Mouse (Mus musculus) cerebellum, postnatal 14 days (tissue): ENCODE measurements at regions not wholly inside any gene's neighbourhood (a gene's known extent, or its start where the extent isn't known, plus 50 kb on each side); places are given as distances from the start of the nearest gene placed in this dataset.
A peak's percentile ranks its signal among the peaks of the same experiment; 100 is the strongest.

ENCODE experiments used
- DNase-seq, 2 experiments: peaks; one replicate each; pipeline ENCODE4 v3.0.0; 2021; ENCODE audit warnings: mixed read lengths in 2 of 2

GRCm38 (mm10) chr19:21144659-21145283 is 127.3 kb upstream of the Zfand5 start:
- DNase-seq: no peak

- DNase-seq: peak in 1 of 2 experiments; percentile 52
Observed at GRCm38 (mm10) chr19:21143970-21144595, 128.0 kb upstream of the Zfand5 start.

DNA sequence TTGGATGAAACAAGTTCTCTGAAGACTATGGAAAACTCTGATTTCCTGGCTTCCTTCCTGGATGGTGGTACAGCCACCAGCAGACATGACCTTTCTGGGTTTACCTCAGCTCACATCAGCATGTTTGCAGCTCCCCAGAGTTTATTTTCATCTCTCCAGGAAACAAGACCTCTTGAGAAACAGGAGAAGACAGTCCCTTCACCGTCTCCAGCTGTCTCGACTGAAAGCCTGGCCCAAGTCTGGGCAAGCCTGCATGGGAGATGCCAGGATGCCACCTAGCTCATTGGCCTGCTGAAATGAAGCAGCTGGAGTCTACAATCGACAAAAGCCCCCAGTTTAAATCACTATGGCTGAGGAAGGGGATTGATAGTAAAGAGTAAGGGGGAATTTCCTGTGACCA is 131.6 kb upstream of the Zfand5 start:
- no peak for DNase-seq

GRCm38 (mm10) chr19:21138998-21139495 is 133.0 kb upstream of the Zfand5 start:
- no peak for DNase-seq

- DNase-seq: peak; percentile 65 to 81
Observed at GRCm38 (mm10) chr19:21136756-21137155, 135.3 kb upstream of the Zfand5 start.

DNA sequence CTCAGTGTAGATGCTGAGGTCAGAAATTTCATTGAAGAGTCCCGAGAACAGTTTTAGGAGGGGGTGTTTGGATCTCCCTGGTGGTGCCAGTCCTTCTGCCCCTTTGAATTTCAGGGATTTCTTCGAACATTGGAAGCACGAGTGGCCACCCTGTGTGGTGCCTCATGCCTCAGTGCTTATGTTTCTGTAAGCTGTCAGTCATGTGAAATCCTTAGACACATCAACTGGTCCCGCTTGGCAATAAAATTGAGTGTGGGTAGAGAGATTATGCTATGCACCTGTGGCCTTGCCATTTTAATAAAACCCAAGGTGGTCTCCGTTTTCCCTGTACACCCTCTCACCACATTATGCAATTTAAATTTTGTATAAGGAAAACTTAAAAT is 136.1 kb upstream of the Zfand5 start:
- DNase-seq: peak; percentile 79 to 90

DNA sequence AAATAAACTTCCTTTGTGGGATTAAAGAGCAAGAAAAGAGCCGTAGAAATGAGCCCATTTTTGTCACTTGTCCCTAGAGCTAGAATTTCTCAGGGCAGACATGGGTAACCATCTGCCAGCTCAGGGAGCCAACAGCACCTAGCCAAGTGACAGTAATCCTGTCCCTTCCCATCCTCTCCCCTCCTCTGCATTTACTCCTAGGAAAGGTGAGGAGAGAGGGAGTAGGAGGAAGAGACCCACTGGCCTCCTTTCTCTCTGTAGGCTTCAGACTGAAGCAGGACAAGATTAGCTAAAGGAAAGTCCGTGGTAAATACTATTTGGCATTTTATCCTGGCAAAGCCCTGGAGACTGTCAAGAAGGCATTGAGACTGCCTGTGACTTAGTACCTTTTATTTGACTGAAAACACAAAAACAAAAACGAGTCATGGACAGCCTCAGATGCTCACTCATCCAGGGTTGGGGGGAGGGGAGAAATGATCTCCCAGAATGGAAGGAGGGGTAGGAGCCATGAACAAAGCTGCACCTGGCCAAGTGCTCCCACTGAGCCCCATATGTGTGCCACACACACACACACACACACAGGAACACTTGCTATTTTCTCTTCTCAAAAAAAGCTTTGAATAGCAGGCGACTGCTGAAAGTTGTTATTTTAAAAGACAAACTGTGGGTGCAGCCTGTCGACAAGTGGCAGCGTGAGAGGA is 136.6 kb upstream of the Zfand5 start:
- DNase-seq: peak; percentile 93

GRCm38 (mm10) chr19:21129653-21130052 is 142.4 kb upstream of the Zfand5 start:
- no peak for DNase-seq

DNA sequence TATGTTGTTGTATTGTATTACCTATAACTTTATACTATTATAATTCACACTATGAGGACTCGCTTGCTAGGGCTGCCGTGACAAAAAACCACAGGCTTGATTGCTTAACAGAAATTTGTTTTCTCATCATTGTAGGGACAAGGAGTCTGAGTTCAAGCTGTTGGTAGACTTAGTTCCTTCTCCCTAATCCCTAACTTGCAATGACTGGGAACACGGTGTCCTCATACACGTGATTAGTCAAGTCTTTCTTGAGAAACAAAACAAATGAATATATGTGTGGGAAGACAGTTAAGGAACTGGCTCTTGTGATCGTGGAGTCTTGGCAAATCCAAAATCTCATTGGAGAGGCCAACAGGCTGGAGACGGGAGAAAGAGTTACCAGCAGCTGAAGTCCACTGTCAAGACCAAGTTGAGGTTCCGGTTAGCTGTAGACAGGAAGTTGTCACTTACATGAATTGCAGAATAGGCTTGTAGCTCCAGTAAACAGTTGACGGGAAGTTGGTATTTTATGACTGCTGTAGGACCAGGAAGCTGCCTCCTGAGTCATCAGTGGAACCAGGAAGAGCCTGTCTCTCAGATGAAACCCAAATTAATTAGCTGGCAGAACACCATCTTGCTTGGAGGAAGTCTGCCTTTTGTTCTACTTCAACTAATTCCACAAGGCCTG is 144.9 kb upstream of the Zfand5 start:
- DNase-seq: no peak

DNA sequence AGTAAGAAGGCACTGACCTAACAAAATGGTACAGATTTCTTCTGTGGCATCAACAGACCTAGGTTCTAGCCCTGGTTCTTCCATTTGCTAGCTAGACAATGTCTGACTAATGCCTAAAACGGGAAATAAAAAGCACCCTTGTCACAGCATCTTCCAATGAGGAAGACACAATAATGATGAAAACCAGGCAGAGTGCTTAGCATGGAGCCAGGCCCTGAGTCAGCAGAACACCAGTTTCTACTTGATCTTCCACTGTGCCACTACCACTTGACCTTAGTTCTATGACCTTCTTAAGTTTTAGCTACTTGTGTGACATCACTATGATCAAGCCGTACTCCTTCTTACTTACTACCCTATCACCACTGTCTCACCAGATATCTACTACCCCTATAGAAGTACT is 145.4 kb upstream of the Zfand5 start:
- DNase-seq: no peak

DNA sequence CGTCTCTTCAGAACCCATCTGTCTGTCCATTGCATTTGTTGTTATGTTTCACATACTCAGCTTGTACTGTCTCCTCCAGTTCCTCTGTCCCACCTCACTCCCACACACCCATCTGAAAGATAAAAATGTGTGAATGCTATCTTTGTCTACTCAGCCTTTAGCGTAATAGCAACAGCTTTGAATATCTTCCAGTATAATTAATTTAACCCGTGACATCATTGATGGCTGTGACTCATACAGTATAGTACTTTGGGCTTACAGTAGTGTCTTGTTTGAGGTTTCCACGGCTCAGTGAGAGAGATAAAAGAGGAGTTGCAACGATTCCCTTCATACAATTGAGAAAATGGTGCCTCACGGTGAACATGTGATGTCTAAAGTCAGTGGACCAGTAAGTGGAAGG is 152.6 kb upstream of the Zfand5 start:
- no peak for DNase-seq

- DNase-seq: no peak
Observed at GRCm38 (mm10) chr19:21118782-21119181, 153.3 kb upstream of the Zfand5 start.

GRCm38 (mm10) chr19:21115693-21116092 is 156.4 kb upstream of the Zfand5 start:
- no peak for DNase-seq

- DNase-seq: no peak
Observed at GRCm38 (mm10) chr19:21111836-21112235, 157.8 kb upstream of the Tmc1 start.

DNA sequence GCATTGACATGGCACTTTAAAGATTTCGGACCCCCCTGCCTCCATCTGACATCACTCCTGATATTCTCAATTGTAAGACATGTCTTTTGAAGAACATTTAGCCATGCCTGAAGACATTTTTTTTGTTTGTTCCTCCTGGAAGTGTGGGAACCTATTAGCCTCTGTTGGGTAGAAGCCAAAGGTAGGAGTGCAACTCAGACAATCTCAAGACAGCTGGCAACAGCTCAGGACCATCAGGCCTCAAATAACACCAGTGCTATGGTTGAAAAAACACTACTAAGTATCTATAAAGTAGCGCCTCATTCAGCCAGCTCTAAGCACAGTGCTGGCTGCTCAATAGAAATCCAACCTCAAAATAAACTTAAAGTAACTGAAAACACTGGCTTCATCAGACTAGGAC is 154.3 kb upstream of the Tmc1 start:
- no peak for DNase-seq

DNA sequence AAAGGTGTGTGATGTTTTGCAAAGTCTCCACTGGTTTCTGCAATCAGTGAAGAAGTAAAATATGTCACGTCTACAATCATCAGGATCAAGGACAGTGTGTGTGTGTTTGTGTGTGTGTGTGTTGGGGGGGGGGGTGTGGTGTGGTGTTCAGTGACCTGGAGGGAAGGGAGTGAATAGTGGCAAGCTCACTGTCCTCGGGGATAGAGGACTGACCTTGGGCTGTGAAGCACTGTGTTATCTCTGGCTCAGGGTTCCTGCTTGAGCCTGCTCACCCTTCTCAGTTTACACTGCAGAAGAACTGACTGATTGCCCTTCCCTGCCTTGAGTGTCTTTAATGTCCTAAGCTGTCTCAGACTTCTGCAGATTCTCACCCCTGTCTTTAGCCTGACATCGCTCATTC is 153.7 kb upstream of the Tmc1 start:
- DNase-seq: no peak

- no peak for DNase-seq
Observed at GRCm38 (mm10) chr19:21107275-21107674, 153.3 kb upstream of the Tmc1 start.

- no peak for DNase-seq
Observed at GRCm38 (mm10) chr19:21106766-21107165, 152.8 kb upstream of the Tmc1 start.

DNA sequence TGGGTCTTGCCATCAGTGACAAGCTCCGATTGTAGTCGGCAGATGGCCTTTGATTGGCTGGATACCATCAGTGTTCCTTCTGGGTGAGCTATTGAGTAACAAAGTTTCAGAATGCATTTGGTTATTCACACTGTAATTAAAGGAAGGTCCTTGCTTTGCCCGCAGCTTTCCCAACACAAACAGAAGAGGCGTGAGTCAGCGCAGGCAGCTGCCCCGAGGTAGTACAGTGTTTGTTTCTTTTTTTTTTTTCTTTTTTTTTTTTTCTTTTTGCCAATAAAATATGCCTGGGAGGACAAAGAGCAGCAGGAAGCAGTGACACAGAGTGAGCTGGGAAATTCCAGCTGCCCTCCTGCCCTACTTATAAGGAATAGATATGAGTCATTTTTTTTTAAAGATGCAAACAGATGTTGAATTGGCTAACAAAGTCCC is 152.3 kb upstream of the Tmc1 start:
- no peak for DNase-seq

GRCm38 (mm10) chr19:21105004-21105403 is 151.0 kb upstream of the Tmc1 start:
- no peak for DNase-seq

- no peak for DNase-seq
Observed at GRCm38 (mm10) chr19:21104462-21104936, 150.5 kb upstream of the Tmc1 start.

DNA sequence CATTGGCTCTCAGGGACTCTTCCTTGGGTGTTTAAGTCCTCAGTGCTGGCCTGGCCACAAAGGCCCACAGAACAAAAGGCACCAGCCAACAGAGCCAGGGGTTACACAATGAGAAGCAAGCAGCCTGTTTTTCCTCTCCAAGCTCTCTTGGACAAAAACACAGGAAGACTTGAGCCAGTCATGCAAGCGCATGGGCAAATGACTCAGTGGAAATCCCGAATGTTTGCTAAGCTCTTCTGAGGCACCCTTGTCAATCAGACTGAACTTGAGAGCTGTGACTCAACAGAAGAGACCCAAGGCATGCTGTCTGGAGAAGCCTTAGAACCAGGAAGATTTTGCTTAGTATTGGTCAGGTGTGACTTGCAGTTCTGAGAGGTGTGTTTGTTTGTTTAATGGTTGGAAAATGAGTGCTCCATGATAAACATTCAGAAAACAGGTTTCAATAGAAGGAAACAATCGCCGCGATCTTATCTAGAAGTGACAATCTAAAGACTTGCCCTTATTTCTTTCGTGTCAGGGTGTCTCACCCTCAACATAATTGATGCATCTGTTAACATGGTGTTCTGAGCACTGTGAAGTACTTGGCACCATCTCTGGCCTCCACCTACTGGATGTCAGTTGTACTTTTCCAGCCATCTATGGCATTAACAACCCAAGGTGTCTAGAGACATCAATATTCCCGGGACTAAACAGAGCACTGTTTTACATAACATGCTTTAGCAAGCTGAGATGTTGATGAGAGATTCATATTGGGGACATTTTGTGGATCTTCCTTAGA is 124.0 kb upstream of the Tmc1 start:
- DNase-seq: no peak

GRCm38 (mm10) chr19:21068381-21068780 is 114.4 kb upstream of the Tmc1 start:
- no peak for DNase-seq
